Mouse (Mus musculus) CD8-positive naive resting alpha-beta T cell, adult 2 months (primary cell): Measurements from ENCODE around the gene Ildr1.

Experiments
- DNase-seq, 2 experiments: peaks; one replicate each; pipeline ENCODE4 v3.0.0; 2022; ENCODE audit warnings: low read depth in 2 of 2, low spot score in 2 of 2

The Ildr1 gene

GRCm38 (mm10) chr16:36693818-36694413 lies at the start of gene Ildr1:
Gene Ildr1 (plus strand): TSS chr16:36693978.
- peak; percentile 43 to 51 for DNase-seq

DNA sequence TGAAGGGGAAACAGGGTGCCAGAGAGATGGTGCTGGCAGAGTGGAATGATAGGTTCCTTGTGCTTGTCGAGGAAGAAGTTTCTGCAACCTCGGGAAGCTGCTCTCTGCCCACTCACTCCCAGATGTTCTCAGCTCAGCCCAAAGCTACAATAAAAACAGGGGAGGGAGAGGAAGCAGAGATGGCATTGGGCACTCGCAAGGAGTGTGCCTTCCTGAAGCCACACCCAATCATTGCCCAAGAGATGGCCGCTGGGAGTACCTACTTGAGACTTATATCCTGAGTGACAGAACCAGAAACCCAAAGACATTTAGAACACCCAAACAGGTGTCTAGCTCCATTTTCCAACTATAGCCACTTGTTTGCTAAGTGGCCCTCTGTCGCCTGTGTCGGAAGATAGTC lies 48.7 kb upstream of the Ildr1 start:
- no peak for DNase-seq

DNA sequence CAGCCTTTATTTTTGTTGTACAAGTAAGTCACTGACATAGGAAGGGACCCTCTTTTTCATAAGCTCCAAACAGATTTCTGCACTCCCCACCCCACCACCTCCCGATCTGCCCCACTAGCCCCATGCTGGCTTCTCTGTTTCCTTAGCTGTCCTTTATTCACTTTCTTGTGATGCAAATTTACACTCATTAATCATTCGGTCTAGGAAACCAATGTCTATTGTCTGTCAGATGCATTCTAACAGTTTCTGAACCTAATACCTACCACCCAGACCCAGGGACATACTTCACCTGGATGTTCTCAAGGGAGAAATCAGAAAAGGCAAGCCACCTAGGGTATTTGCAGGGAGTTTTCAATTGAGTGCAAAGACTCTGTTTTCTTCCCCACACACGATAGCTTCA lies 44.5 kb upstream of the Ildr1 start:
- DNase-seq = no peak

DNA sequence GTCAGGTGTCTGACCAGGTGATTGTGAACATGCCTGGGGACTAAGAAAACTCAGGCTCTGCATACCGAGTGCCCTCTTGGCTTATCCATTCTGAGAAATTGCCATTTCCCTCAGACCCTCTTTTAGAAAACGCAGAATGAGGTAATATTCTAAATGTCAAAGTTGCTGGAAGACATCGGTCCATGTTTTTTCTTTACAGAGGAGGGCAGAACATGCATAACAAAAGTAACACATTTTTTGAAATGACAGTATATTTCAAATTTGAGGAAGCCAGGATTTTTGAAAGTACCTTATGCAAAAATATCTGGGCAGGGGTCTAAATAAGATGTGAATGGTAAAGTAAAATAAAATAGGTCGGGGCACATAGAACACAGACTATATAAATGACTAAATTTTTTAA lies 43.3 kb upstream of the Ildr1 start:
- no peak for DNase-seq

- no peak for DNase-seq
Measured at GRCm38 (mm10) chr16:36651174-36651766, 42.5 kb upstream of the Ildr1 start.

GRCm38 (mm10) chr16:36655199-36655598 lies 38.6 kb upstream of the Ildr1 start:
- DNase-seq = no peak

DNA sequence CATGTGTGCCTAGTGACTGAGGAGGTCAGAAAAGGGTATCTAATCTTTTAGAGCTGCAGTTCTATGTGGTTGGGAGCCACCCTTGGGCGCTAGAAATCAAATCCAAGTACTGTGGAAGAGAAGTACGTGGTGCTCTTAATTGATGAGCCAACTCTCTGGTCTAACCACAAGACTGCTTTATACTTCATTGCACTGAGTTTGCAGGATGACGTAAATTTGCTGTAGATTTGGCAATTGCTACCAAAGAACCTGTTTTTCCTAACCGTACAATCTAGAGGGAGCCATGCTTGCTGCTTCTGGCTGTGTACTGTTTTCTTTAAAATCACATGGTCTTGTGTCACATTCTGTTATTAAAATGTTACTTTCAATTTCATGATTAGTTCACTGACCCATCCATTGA lies 37.9 kb upstream of the Ildr1 start:
- DNase-seq = no peak

- no peak for DNase-seq
Measured at GRCm38 (mm10) chr16:36661330-36661729, 32.4 kb upstream of the Ildr1 start.

- DNase-seq = no peak
Measured at GRCm38 (mm10) chr16:36663484-36663883, 30.3 kb upstream of the Ildr1 start.

GRCm38 (mm10) chr16:36665782-36666181 lies 28.0 kb upstream of the Ildr1 start, which contains the start of gene Cd86:
Gene Cd86 (minus strand): TSS chr16:36666081.
- peak; percentile 16 to 36 for DNase-seq

- DNase-seq = peak; percentile 26 to 40
Measured at GRCm38 (mm10) chr16:36666448-36667017, 27.2 kb upstream of the Ildr1 start.

GRCm38 (mm10) chr16:36670590-36670989 lies 23.2 kb upstream of the Ildr1 start:
- no peak for DNase-seq

DNA sequence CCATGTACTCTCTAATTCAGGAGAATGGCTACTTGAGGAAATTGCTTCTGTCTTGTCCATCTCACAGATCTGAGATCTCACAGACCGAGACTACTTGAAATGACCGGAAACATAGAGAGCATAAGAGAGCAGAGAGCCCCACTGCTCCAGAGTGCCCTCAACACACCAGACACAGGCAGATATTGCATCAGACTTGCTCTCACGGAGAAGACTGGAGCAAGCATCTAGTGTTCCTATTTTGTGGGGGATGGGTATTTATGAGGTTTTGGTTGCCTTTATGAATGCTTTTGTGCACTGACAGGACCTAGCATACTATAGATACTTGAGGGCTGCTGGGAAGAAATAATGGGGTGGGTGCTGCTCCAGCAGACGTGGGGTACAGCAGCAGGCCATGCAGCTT lies 20.6 kb upstream of the Ildr1 start:
- no peak for DNase-seq

- DNase-seq = peak in 1 of 2 experiments; percentile 35
Measured at GRCm38 (mm10) chr16:36674457-36675204, 19.1 kb upstream of the Ildr1 start.

- DNase-seq = no peak
Measured at GRCm38 (mm10) chr16:36675304-36675703, 18.5 kb upstream of the Ildr1 start.

- no peak for DNase-seq
Measured at GRCm38 (mm10) chr16:36675902-36676301, 17.9 kb upstream of the Ildr1 start.

- no peak for DNase-seq
Measured at GRCm38 (mm10) chr16:36681829-36682228, 11.9 kb upstream of the Ildr1 start.

DNA sequence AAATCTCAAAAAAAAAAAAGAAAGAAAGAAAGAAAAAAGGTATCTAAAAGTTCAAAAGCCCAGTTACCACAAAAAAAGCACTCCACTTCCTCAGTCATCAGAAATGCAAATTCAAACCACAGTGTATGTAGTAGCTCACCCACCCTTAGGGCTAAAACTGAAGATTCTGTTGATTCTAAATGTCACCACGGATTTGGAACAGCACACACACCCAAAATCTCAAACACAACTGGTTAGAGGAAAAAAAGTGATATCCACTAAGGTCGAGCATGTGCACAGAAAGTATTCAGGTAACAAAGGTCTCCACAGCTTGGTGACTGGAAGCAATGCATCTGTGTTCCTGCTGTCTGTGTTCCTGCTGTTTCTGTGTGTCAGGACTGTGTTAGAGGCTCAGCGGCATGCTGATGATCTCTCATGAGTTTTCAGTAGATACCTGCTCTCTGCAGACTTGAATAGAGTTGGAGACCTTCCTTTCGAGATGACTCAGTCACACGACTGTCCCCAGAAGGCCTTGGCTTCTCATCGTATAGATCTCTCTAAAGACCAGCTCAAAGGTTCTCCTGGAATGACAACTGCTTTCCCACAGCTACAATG lies 9.4 kb upstream of the Ildr1 start:
- no peak for DNase-seq

DNA sequence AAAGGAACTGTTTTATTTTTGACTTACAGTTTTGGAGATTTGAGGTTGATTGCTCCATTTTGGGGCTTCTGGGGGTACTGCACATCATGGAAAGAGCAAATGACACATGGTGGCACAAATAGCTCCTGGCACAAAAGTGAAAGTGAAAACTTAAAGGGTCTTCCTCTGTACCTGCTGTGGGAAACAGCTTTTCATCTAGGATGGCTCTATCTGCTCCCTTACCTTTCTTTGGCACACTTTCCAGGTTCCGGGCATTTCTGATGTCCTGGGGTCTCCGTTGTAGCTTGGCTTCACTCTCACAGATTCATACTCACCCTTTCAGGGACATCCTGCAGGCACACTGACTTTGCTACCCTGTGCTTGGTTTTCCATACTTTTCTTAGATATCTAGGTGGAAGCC lies 5.7 kb upstream of the Ildr1 start:
- DNase-seq = no peak

- no peak for DNase-seq
Measured at GRCm38 (mm10) chr16:36691484-36691883, 2.3 kb upstream of the Ildr1 start.

- no peak for DNase-seq
Measured at GRCm38 (mm10) chr16:36694798-36695290, 1.1 kb downstream of the Ildr1 start.
